Mouse (Mus musculus) hindbrain, postnatal 0 days (tissue): ENCODE data around the gene AW209491. TPM values are rescaled to one million over a fixed set of nuclear protein-coding genes. Genes with fewer than 3 reads are reported as not detected.

ENCODE experiments used
- ATAC-seq: fragments of 200-750 bp; cut with Nextera tagmentation; 2 replicates; pipeline ENCODE4 v1.8.0; 2017; ENCODE audit warnings: mild to moderate bottlenecking, moderate TSS enrichment, moderate library complexity
- DNase-seq: peaks from one replicate; pipeline ENCODE4 v3.0.0-alpha.2; 2015; ENCODE audit warnings: low spot score
- H3K27ac ChIP-seq: fragments of 300-500 bp; sonication (generic); 2 replicates; pipeline ENCODE4 v1.5.1; 2014; ENCODE audit warnings: mild to moderate bottlenecking
- H3K27me3 ChIP-seq: fragments of 300-500 bp; sonication (generic); 2 replicates; pipeline ENCODE4 v1.6.1; 2014; ENCODE audit warnings: low read length, mixed read lengths; ENCODE audit not compliant: insufficient read depth
- H3K36me3 ChIP-seq: fragments of 300-500 bp; sonication (generic); 2 replicates; pipeline ENCODE4 v1.6.1; 2014; ENCODE audit warnings: low read length, mixed read lengths; ENCODE audit not compliant: insufficient read depth
- H3K4me1 ChIP-seq: fragments of 300-500 bp; sonication (generic); 2 replicates; pipeline ENCODE4 v1.6.1; 2014; ENCODE audit warnings: antibody characterized with exemption, low read length, mixed read lengths; ENCODE audit not compliant: insufficient read depth
- H3K4me2 ChIP-seq: fragments of 300-500 bp; sonication (generic); 2 replicates; pipeline ENCODE4 v1.6.1; 2014; ENCODE audit warnings: low read depth, mild to moderate bottlenecking, low read length, moderate library complexity, mixed read lengths
- H3K4me3 ChIP-seq: fragments of 300-500 bp; sonication (generic); 2 replicates; pipeline ENCODE4 v1.5.1; 2014; ENCODE audit warnings: low read length
- H3K9ac ChIP-seq: fragments of 300-500 bp; sonication (generic); replicated peaks from 2 replicates; pipeline ENCODE4 v1.6.1; 2014; ENCODE audit warnings: mild to moderate bottlenecking, low read length, moderate library complexity, mixed read lengths
- H3K9me3 ChIP-seq: fragments of 300-500 bp; sonication (generic); 2 replicates; pipeline ENCODE4 v1.6.1; 2016; ENCODE audit warnings: low read length, mixed read lengths
- CTCF ChIP-seq: IDR thresholded peaks from 2 replicates; pipeline ENCODE4 v1.5.1; 2016; ENCODE audit warnings: antibody characterized with exemption, control low read depth, low read depth
- WGBS: fragments of 180-500 bp; shearing (Covaris S2); extraction: QIAGEN DNeasy Blood & Tissue Kit; methylation state at CpG from one replicate; pipeline ENCODE4 v1.1.7; 2014; 5-methylcytosine and 5-hydroxymethylcytosine counted together
- polyA plus RNA-seq: library from polyadenylated mRNA; unstranded; fragments of >200 nt; fragmentation: Nextera tagmentation; extraction: Ambion mirVana; gene quantifications from 2 replicates; pipeline ENCODE4 v1.2.1, GENCODE M21; 2015
- total RNA-seq: library from RNA; depleted of rRNA; stranded (reverse); fragments of >200 nt; gene quantifications from 2 replicates; pipeline ENCODE4 v1.2.3, GENCODE M21; 2014; rRNA removed

Gene AW209491
- total and polyA plus RNA-seq, 2 experiments from 2014 or later = 6.5 to 28.2 TPM

- Histone ChIP-seq H3K4me3 (peak overlapping the region; percentile 99), H3K9ac (peak overlapping the region; percentile 72), H3K4me1 (peaks cover 7% of the 10 kb centered on the region; the same call in 1 of the 2 replicates), H3K36me3 (peaks cover 19% of the 10 kb centered on the region; the same call in 1 of the 2 replicates), H3K27ac (peak overlapping the region; percentile 73), H3K4me2 (peak overlapping the region; percentile 69), H3K9me3 (no peaks in the 10 kb centered on the region), H3K27me3 (no peaks in the 10 kb centered on the region)
- 3% methylated on average over 9 of the region's 9 CpGs for WGBS
- TF ChIP-seq CTCF = no peak
- no peak for ATAC-seq
- no peak for DNase-seq
Measured at GRCm38 (mm10) chr13:14613553-14613952, 16.4 kb upstream of the AW209491 start.

GRCm38 (mm10) chr13:14618724-14619123 lies 11.2 kb upstream of the AW209491 start:
- H3K9me3 ChIP-seq = no peaks in the 10 kb centered on the region
- H3K4me3 ChIP-seq = no peak overlapping the region
- DNase-seq (peak; percentile 79), ATAC-seq (peak; percentile 70)
- H3K27me3 ChIP-seq = no peaks in the 10 kb centered on the region
- no peak overlapping the region for H3K9ac ChIP-seq
- peak; percentile 96 for TF ChIP-seq CTCF
- no peak overlapping the region for H3K27ac ChIP-seq
- no peaks in the 10 kb centered on the region for H3K4me1 ChIP-seq
- peaks cover 29% of the 10 kb centered on the region for H3K36me3 ChIP-seq
- H3K4me2 ChIP-seq = no peak overlapping the region
- 42% methylated on average over 2 of the region's 2 CpGs for WGBS

- ATAC-seq (no peak), DNase-seq (no peak)
- 55% methylated on average over 1 of the region's 1 CpGs for WGBS
- no peaks in the 10 kb centered on the region for H3K4me1 ChIP-seq
- no peak overlapping the region for H3K4me2 ChIP-seq
- H3K27ac ChIP-seq = no peak overlapping the region
- no peak overlapping the region for H3K4me3 ChIP-seq
- no peak overlapping the region for H3K9ac ChIP-seq
- peaks cover 21% of the 10 kb centered on the region for H3K36me3 ChIP-seq
- H3K9me3 ChIP-seq = no peaks in the 10 kb centered on the region
- no peaks in the 10 kb centered on the region for H3K27me3 ChIP-seq
- TF ChIP-seq CTCF = no peak
Measured at GRCm38 (mm10) chr13:14639998-14640397, 10.0 kb downstream of the AW209491 start.

- WGBS = 13% methylated on average over 1 of the region's 1 CpGs
- no peak for ATAC-seq
Measured at GRCm38 (mm10) chr13:14649301-14649700, 19.3 kb downstream of the AW209491 start.

GRCm38 (mm10) chr13:14667107-14667506 lies 37.2 kb downstream of the AW209491 start:
- Histone ChIP-seq H3K4me1 (no peaks in the 10 kb centered on the region), H3K36me3 (no peaks in the 10 kb centered on the region), H3K27me3 (no peaks in the 10 kb centered on the region), H3K4me3 (no peak overlapping the region), H3K9ac (no peak overlapping the region), H3K4me2 (no peak overlapping the region), H3K27ac (no peak overlapping the region), H3K9me3 (no peaks in the 10 kb centered on the region)
- no peak for ATAC-seq
- TF ChIP-seq CTCF = no peak
- WGBS = 86% methylated on average over 4 of the region's 4 CpGs
- no peak for DNase-seq

More at GRCm38 (mm10) chr13:14649301-14649700, 19.3 kb downstream of the AW209491 start:
- Histone ChIP-seq H3K36me3 (no peaks in the 10 kb centered on the region), H3K4me3 (no peak overlapping the region), H3K4me1 (no peaks in the 10 kb centered on the region), H3K4me2 (no peak overlapping the region), H3K9me3 (peaks cover 2% of the 10 kb centered on the region; the same call in 1 of the 2 replicates), H3K9ac (no peak overlapping the region), H3K27me3 (no peaks in the 10 kb centered on the region), H3K27ac (no peak overlapping the region)
- peak; percentile 60 for TF ChIP-seq CTCF
- peak; percentile 78 for DNase-seq

- no peaks in the 10 kb centered on the region for H3K27me3 ChIP-seq
- H3K27ac ChIP-seq = no peak overlapping the region
- peak; percentile 88 for TF ChIP-seq CTCF
- no peak overlapping the region for H3K4me2 ChIP-seq
- 12% methylated on average over 2 of the region's 2 CpGs for WGBS
- no peak overlapping the region for H3K9ac ChIP-seq
- no peaks in the 10 kb centered on the region for H3K36me3 ChIP-seq
- peak; percentile 85 for DNase-seq
- no peaks in the 10 kb centered on the region for H3K9me3 ChIP-seq
- H3K4me3 ChIP-seq = no peak overlapping the region
- ATAC-seq = no peak
- H3K4me1 ChIP-seq = no peaks in the 10 kb centered on the region
Measured at GRCm38 (mm10) chr13:14670342-14670741, 40.4 kb downstream of the AW209491 start.

Other genes with a start within 250 kb of the AW209491 start
- 95.3 and 114 TPM in 2 replicates for gene Hecw1, start 106.9 kb upstream of the AW209491 start, total RNA-seq
- gene Hecw1, start 106.9 kb upstream of the AW209491 start, polyA plus RNA-seq = 29.8 and 30.5 TPM in 2 replicates
- 13.6 and 16.5 TPM in 2 replicates for gene Mrpl32, start 17.0 kb upstream of the AW209491 start, total RNA-seq
- 103 and 113 TPM in 2 replicates for gene Mrpl32, start 17.0 kb upstream of the AW209491 start, polyA plus RNA-seq
- 50.3 and 51.8 TPM in 2 replicates for gene Psma2, start 16.9 kb upstream of the AW209491 start, total RNA-seq
- 182 and 185 TPM in 2 replicates for gene Psma2, start 16.9 kb upstream of the AW209491 start, polyA plus RNA-seq